Mouse (Mus musculus): Measurements from ENCODE around the gene Tdrd7. TPM values are rescaled to one million over a fixed set of nuclear protein-coding genes. Genes with fewer than 3 reads are reported as not detected.

Tdrd7 gene
- polyA plus RNA-seq, 1 experiment from 2014 or later, result 9.6 TPM

DNA sequence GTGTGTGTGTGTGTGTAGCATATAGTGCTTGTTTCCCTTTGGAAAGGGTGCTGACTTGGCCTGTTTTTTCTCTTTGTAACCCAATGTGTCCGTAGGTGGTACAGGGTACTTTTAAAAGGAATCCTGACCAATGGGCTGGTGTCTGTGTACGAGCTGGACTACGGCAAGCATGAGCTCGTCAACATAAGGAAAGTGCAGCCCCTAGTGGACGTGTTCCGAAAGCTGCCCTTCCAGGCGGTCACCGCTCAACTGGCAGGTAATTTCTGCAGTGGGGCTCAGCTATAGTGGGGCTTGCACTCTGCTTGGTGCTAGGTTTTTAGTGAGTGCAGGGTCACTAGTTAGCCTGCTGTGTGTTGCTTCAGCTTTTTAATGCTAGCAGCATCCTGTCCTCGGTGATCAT, 64.4 kb downstream of the Tdrd7 start:
- Histone ChIP-seq H3K27ac (ENCODE audit: low read depth, low read length) (no peak overlapping the region), H3K4me2 (ENCODE audit: low read depth, low read length, severe bottlenecking) (no peak overlapping the region), H3K9me3 (ENCODE audit: control insufficient read depth, low read length) (no peaks in the 10 kb centered on the region), H3K4me1 (replicated peaks; ENCODE audit: control insufficient read depth, insufficient read depth, low read length) (no peaks in the 10 kb centered on the region), H3K36me3 (ENCODE audit: control insufficient read depth, insufficient read depth, low read length) (no peaks in the 10 kb centered on the region), H3K4me3 (ENCODE audit: low read depth, low read length) (no peak overlapping the region), H3K9ac (ENCODE audit: low read length) (no peak overlapping the region), H3K27me3 (ENCODE audit: control insufficient read depth, insufficient read depth, low read length) (no peaks in the 10 kb centered on the region)
- no peak for ATAC-seq (replicated peaks; ENCODE audit: low FRiP score)
- DNase-seq (ENCODE audit: low spot score), result peak; percentile 59
- WGBS, result 47% methylated on average over 9 of the region's 9 CpGs

GRCm38 (mm10) chr4:46032448-46032847, 67.3 kb downstream of the Tdrd7 start:
- Histone ChIP-seq H3K9me3 (ENCODE audit: control insufficient read depth, low read length) (no peaks in the 10 kb centered on the region), H3K9ac (ENCODE audit: low read length) (no peak overlapping the region), H3K27ac (ENCODE audit: low read depth, low read length) (no peak overlapping the region), H3K4me1 (replicated peaks; ENCODE audit: control insufficient read depth, insufficient read depth, low read length) (no peaks in the 10 kb centered on the region), H3K36me3 (ENCODE audit: control insufficient read depth, insufficient read depth, low read length) (no peaks in the 10 kb centered on the region), H3K27me3 (ENCODE audit: control insufficient read depth, insufficient read depth, low read length) (peaks cover 3% of the 10 kb centered on the region), H3K4me2 (ENCODE audit: low read depth, low read length, severe bottlenecking) (no peak overlapping the region), H3K4me3 (ENCODE audit: low read depth, low read length) (no peak overlapping the region)
- 77% methylated on average over 9 of the region's 9 CpGs for WGBS
- ATAC-seq (replicated peaks; ENCODE audit: low FRiP score), result no peak
- no peak for DNase-seq (ENCODE audit: low spot score)

GRCm38 (mm10) chr4:46033197-46033596, 68.1 kb downstream of the Tdrd7 start:
- H3K4me1 ChIP-seq (replicated peaks; ENCODE audit: control insufficient read depth, insufficient read depth, low read length), result no peaks in the 10 kb centered on the region
- no peak overlapping the region for H3K9ac ChIP-seq (ENCODE audit: low read length)
- no peaks in the 10 kb centered on the region for H3K9me3 ChIP-seq (ENCODE audit: control insufficient read depth, low read length)
- H3K27ac ChIP-seq (ENCODE audit: low read depth, low read length), result no peak overlapping the region
- H3K4me2 ChIP-seq (ENCODE audit: low read depth, low read length, severe bottlenecking), result no peak overlapping the region
- peaks cover 10% of the 10 kb centered on the region for H3K27me3 ChIP-seq (ENCODE audit: control insufficient read depth, insufficient read depth, low read length)
- 84% methylated on average over 2 of the region's 2 CpGs for WGBS
- no peak overlapping the region for H3K4me3 ChIP-seq (ENCODE audit: low read depth, low read length)
- ATAC-seq (replicated peaks; ENCODE audit: low FRiP score) (no peak), DNase-seq (ENCODE audit: low spot score) (no peak)
- H3K36me3 ChIP-seq (ENCODE audit: control insufficient read depth, insufficient read depth, low read length), result no peaks in the 10 kb centered on the region

DNA sequence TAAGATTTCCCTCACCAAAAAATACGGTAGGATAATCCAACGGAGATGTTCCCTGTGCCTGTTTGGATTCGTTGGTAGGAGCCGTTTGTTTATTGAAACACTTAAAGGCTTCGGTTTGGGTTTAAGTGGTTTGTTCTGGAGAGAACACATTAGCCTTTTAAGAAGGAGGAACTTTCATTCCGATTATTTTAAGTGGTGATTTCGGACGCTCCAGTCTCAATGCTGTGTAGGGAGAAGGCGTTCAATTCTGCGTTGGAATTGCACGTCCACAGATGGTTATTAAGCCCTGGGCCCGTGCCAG, 73.4 kb downstream of the Tdrd7 start:
- ATAC-seq (replicated peaks; ENCODE audit: low FRiP score), result no peak
- no peak for DNase-seq (ENCODE audit: low spot score)
- Histone ChIP-seq H3K4me1 (replicated peaks; ENCODE audit: control insufficient read depth, insufficient read depth, low read length) (peaks cover 14% of the 10 kb centered on the region), H3K4me3 (ENCODE audit: low read depth, low read length) (peak overlapping the region; percentile 53), H3K27ac (ENCODE audit: low read depth, low read length) (no peak overlapping the region), H3K4me2 (ENCODE audit: low read depth, low read length, severe bottlenecking) (peak overlapping the region; percentile 100), H3K36me3 (ENCODE audit: control insufficient read depth, insufficient read depth, low read length) (no peaks in the 10 kb centered on the region), H3K9me3 (ENCODE audit: control insufficient read depth, low read length) (no peaks in the 10 kb centered on the region), H3K9ac (ENCODE audit: low read length) (peak overlapping the region; percentile 58), H3K27me3 (ENCODE audit: control insufficient read depth, insufficient read depth, low read length) (peaks cover 37% of the 10 kb centered on the region)
- 8% methylated on average over 12 of the region's 12 CpGs for WGBS

GRCm38 (mm10) chr4:46038892-46039751, 74.0 kb downstream of the Tdrd7 start, which contains the start of gene Tmod1:
Tmod1 (plus strand) TSS chr4:46038935.
- ATAC-seq (replicated peaks; ENCODE audit: low FRiP score) (0 out of 2 replicates have a peak, but pooled peaks have one; percentile 56), DNase-seq (ENCODE audit: low spot score) (peak; percentile 77)
- H3K4me3 ChIP-seq (ENCODE audit: low read depth, low read length), result peak within 1 kb of the TSS; percentile 53
- H3K27ac ChIP-seq (ENCODE audit: low read depth, low read length), result no peak within 1 kb of the TSS
- peak within 1 kb of the TSS; percentile 58 for H3K9ac ChIP-seq (ENCODE audit: low read length)
- H3K4me2 ChIP-seq (ENCODE audit: low read depth, low read length, severe bottlenecking), result peak within 1 kb of the TSS; percentile 100
- no peaks in the 10 kb centered on the region for H3K36me3 ChIP-seq (ENCODE audit: control insufficient read depth, insufficient read depth, low read length)
- peaks cover 37% of the 10 kb centered on the region for H3K27me3 ChIP-seq (ENCODE audit: control insufficient read depth, insufficient read depth, low read length)
- H3K9me3 ChIP-seq (ENCODE audit: control insufficient read depth, low read length), result no peaks in the 10 kb centered on the region
- WGBS, result under 1% methylated on average over 72 of the region's 72 CpGs
- peaks cover 14% of the 10 kb centered on the region for H3K4me1 ChIP-seq (replicated peaks; ENCODE audit: control insufficient read depth, insufficient read depth, low read length)

GRCm38 (mm10) chr4:46039899-46040298, 74.8 kb downstream of the Tdrd7 start:
- no peak for ATAC-seq (replicated peaks; ENCODE audit: low FRiP score)
- H3K9ac ChIP-seq (ENCODE audit: low read length), result no peak overlapping the region

GRCm38 (mm10) chr4:46040594-46041192, 75.6 kb downstream of the Tdrd7 start:
- Histone ChIP-seq H3K4me3 (ENCODE audit: low read depth, low read length) (no peak overlapping the region; the same call in 1 of the 2 replicates), H3K4me1 (replicated peaks; ENCODE audit: control insufficient read depth, insufficient read depth, low read length) (peaks cover 14% of the 10 kb centered on the region), H3K9ac (ENCODE audit: low read length) (no peak overlapping the region), H3K9me3 (ENCODE audit: control insufficient read depth, low read length) (no peaks in the 10 kb centered on the region), H3K4me2 (ENCODE audit: low read depth, low read length, severe bottlenecking) (no peak overlapping the region), H3K36me3 (ENCODE audit: control insufficient read depth, insufficient read depth, low read length) (no peaks in the 10 kb centered on the region), H3K27me3 (ENCODE audit: control insufficient read depth, insufficient read depth, low read length) (peaks cover 37% of the 10 kb centered on the region), H3K27ac (ENCODE audit: low read depth, low read length) (no peak overlapping the region)
- WGBS, result 22% methylated on average over 9 of the region's 9 CpGs
- DNase-seq (ENCODE audit: low spot score) (no peak), ATAC-seq (replicated peaks; ENCODE audit: low FRiP score) (no peak)

More at GRCm38 (mm10) chr4:46039899-46040298, 74.8 kb downstream of the Tdrd7 start:
- H3K4me3 ChIP-seq (ENCODE audit: low read depth, low read length), result peak overlapping the region; percentile 53
- no peak overlapping the region for H3K27ac ChIP-seq (ENCODE audit: low read depth, low read length)
- H3K9me3 ChIP-seq (ENCODE audit: control insufficient read depth, low read length), result no peaks in the 10 kb centered on the region
- no peak for DNase-seq (ENCODE audit: low spot score)
- H3K27me3 ChIP-seq (ENCODE audit: control insufficient read depth, insufficient read depth, low read length), result peaks cover 37% of the 10 kb centered on the region
- H3K4me2 ChIP-seq (ENCODE audit: low read depth, low read length, severe bottlenecking), result peak overlapping the region; percentile 100; the same call in 1 of the 2 replicates
- no peaks in the 10 kb centered on the region for H3K36me3 ChIP-seq (ENCODE audit: control insufficient read depth, insufficient read depth, low read length)
- WGBS, result 14% methylated on average over 6 of the region's 6 CpGs
- peaks cover 14% of the 10 kb centered on the region for H3K4me1 ChIP-seq (replicated peaks; ENCODE audit: control insufficient read depth, insufficient read depth, low read length)

- H3K9me3 ChIP-seq (ENCODE audit: control insufficient read depth, low read length), result no peaks in the 10 kb centered on the region
- H3K27ac ChIP-seq (ENCODE audit: low read depth, low read length), result no peak overlapping the region
- H3K9ac ChIP-seq (ENCODE audit: low read length), result no peak overlapping the region
- WGBS, result 28% methylated on average over 7 of the region's 7 CpGs
- peaks cover 37% of the 10 kb centered on the region for H3K27me3 ChIP-seq (ENCODE audit: control insufficient read depth, insufficient read depth, low read length)
- no peaks in the 10 kb centered on the region for H3K36me3 ChIP-seq (ENCODE audit: control insufficient read depth, insufficient read depth, low read length)
- peaks cover 14% of the 10 kb centered on the region for H3K4me1 ChIP-seq (replicated peaks; ENCODE audit: control insufficient read depth, insufficient read depth, low read length)
- H3K4me2 ChIP-seq (ENCODE audit: low read depth, low read length, severe bottlenecking), result 0 out of 2 replicates have a peak overlapping the region, but pooled peaks have one; percentile 8
- DNase-seq (ENCODE audit: low spot score) (no peak), ATAC-seq (replicated peaks; ENCODE audit: low FRiP score) (no peak)
- no peak overlapping the region; the same call in 1 of the 2 replicates for H3K4me3 ChIP-seq (ENCODE audit: low read depth, low read length)
These were observed 76.8 kb downstream of the Tdrd7 start for GRCm38 (mm10) chr4:46041761-46042504.

Measured in forebrain, embryonic 11.5 days (tissue).